Mouse (Mus musculus) T-helper 1 cell (primary cell): ENCODE measurements around the gene Rabgef1.
"Not testable (repeated sequence)": the region's sequence is repeated elsewhere in the genome, so short reads cannot be mapped to it uniquely, and the experiment has no call there.

Experiments
- in situ Hi-C: fragments of 300-600 bp; cut with MboI, MseI; formaldehyde crosslinking; loops from one replicate; pipeline ENCODE4 v1.15.1; 2025; ENCODE audit warnings: high pct_unique_total_duplicates

Rabgef1 gene

GRCm38 (mm10) chr5:130207299-130207698 lies 35.7 kb downstream of the Rabgef1 start:
- in situ Hi-C loops: no loop called here

DNA sequence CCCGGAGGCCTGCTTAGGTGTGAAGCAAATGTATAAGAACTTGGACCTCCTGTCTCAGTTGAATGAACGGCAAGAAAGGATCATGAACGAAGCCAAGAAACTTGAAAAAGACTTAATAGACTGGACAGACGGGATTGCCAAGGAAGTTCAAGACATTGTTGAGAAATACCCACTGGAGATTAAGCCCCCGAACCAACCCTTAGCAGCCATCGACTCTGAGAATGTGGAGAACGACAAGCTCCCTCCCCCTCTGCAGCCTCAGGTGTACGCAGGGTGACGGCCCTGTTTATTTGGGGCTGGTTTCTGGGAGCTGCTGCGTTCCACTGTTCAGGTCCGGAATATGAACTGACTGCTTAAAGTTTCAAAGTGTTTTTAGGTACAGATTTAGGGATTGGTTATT lies 41.4 kb downstream of the Rabgef1 start:
- in situ Hi-C loops: no loop called here

- in situ Hi-C loops: no loop called here
Observed at GRCm38 (mm10) chr5:130216781-130217180, 45.2 kb downstream of the Rabgef1 start, which contains the start of gene Tmem248. TSS of gene Tmem248 (plus strand) at chr5:130217081.

GRCm38 (mm10) chr5:130217406-130217805 lies 45.8 kb downstream of the Rabgef1 start:
- in situ Hi-C loops: no loop called here

DNA sequence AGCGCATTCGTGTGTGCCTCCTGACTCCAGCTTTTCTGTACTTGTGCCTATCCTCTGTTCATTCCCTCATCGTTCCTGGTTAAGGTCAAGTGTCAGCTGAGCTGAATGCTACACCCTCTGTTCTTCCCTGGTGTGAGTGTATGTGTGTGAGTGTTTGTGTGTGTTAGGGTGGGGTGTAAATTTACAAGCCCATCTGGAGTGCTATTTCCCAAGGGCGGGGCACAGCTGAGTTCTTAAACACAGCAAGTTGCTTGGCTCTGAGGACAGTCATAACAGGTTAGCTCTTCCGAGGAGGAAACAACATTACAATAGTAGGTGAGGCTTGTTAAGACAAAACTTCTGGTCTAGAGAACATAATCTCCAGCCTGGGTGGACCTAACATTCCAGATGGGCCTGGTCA lies 46.7 kb downstream of the Rabgef1 start:
- in situ Hi-C loops: no loop called here

DNA sequence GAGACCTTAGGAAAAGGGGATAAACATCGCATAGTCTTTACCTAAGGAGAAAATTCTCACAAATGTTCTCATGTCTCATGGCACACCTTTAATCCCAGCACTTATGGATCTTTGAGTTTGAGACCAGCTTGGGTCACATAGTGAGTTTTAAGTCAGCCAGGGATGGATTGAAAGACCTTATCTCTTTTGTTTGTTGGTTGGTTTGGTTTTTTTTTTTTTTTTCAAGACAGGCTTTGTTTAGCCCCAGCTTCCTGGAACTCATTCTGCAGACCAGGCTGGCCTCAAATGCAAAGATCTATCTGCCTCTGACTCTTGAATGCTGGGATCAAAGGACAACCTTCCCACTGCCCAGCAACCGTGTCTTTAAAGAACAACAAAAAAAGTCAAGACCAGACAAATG lies 49.7 kb downstream of the Rabgef1 start:
- in situ Hi-C loops: no loop called here

GRCm38 (mm10) chr5:130221760-130222145 lies 50.2 kb downstream of the Rabgef1 start:
- in situ Hi-C loops: no loop called here

- in situ Hi-C loops: no loop called here
Observed at GRCm38 (mm10) chr5:130222146-130223004, 50.8 kb downstream of the Rabgef1 start.

DNA sequence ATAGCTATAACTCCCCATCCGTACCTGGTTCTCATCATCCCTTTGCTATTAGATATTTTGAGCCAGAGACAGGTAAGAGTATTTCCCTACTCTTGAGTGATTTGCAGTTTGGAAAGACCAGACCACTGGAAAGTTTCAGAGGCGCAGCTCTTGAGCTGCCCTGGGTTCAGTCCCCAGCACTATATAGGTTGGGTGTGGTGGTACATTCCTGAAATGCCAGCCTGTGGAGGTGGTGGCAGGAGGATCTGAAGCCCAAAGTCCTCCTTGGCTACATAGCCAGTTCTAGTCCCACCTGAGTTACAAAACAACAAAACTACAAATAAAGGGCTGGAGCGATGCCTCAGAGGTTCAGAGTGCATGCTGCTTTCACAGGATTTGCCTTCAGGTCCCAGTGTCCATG lies 55.2 kb downstream of the Rabgef1 start:
- in situ Hi-C loops: no loop called here

DNA sequence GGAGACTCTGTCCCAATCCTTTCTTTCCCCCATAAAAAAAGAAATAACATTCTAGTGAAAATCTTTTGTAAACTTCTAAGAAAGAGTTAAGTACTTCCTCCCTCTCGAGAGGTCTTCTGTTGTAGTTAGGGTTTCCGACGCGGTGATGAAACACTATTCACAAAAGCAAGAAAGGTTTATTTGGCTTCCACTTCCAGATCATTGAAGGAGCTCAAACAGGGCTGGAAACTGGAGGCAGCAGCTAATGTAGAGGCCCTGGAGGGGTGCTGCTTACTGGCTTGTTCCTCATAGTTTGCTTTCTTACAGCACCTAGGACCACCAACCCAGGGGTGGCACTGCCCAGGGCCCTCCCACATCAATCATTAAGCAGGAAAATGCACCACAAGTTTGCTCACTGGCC lies 56.5 kb downstream of the Rabgef1 start:
- in situ Hi-C loops: no loop called here

DNA sequence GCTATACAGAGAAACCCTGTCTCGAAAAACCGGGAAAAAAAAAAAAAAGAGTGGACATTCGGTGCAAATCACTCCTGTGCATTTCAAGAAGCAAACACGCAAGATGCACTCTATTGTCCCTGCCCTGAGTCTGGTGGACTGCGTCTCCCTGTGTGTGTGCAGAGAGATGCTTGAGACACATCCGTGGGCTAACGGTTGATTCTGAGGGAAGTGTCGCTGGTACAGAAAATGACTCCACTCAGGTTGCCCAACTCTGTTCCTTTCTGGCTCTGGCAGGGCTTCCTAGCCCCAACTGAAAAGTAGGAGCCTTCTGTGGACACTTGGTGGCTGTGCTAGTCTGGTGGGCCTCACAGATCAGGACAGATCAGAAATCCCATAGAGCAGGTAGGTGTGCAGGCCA lies 64.7 kb downstream of the Rabgef1 start:
- in situ Hi-C loops: no loop called here

GRCm38 (mm10) chr5:130239236-130239635 lies 67.6 kb downstream of the Rabgef1 start:
- in situ Hi-C loops: no loop called here

- in situ Hi-C loops: loop anchor here (10.0 kb wide), 1 partner anchor 455 kb away; the partner anchor contains the start of gene Psph
Observed at GRCm38 (mm10) chr5:130239856-130240255, 68.3 kb downstream of the Rabgef1 start.

DNA sequence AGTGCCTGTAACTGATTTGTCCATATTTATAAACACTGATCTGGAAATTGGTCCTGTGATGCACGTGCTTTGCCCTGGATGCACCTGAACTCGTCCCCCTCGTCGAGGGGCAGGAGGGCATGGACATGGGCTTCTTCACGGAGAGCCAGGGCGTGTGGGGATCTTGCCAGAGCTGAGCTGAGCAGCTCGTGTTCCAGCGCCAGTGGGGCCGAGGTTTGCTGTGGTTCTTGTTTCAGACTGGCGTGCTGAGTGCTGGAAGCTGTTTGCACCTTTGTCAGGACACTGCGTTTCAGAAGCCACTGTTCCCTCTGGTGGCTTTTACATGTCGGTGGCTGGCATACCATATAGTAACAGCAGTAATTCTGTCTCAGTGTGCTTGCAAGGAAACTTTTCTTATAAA lies 69.8 kb downstream of the Rabgef1 start:
- in situ Hi-C loops: loop anchor here (10.0 kb wide), 1 partner anchor 457 kb away; the partner anchor contains the start of gene Psph

DNA sequence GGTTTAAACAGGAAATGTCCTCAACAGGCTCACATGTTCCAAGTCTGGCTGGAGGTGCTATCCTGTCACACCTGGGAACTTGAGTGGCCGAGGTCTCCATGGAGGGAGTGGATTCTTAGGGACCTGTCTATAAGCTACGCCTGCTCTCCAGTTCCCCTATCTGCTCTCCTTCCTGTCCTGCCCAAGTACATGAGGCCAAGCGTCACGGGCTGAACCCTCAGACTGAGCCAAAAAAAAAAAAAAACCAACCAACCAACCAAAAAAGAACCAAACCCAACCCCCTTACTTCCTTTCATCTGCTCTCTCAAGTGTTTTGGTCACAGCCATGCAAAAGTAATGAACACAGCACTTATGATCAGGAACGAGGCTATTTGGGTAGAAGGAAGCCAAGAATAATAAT lies 76.2 kb downstream of the Rabgef1 start:
- in situ Hi-C loops: loop anchor here (10.0 kb wide), 1 partner anchor 463 kb away; the partner anchor contains the start of gene Psph

- in situ Hi-C loops: no loop called here
Observed at GRCm38 (mm10) chr5:130254164-130255016, 82.8 kb downstream of the Rabgef1 start.

DNA sequence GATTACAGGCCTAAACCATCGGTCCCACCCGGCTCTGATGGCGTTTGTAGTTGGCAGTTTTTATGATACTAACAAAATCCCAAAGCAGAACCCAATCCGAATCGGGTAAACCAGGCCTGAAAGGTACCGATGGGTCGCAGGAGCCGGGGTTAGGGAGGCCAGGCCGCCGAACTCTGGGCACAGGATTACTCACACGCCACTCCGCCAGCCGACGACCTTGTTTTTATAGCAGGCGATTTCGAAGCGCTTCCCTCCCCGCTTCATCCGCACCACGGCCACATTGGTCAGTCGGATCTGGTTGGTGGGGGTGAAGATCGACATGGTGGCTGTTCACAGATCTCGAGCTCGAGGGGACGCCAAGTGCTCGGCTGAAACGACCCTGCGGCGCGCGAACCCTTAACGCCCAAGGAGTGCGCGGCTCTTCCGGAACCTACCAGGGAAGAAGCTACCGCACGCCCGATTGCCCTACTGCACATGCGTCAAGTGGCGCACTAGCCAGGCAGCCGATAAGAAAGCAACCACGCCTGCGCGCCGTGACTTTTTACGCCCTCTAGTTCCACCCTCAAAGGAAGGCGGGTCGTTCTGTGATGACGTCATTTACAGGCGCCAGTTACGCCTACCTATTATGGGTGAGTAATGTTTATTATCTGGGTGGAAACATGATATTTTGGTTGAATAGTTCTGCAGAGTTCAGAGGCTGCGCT lies 83.6 kb downstream of the Rabgef1 start, which contains the start of the genes Sbds and Tyw1:
Sbds (minus strand) TSS at position 514 of the 704 bp plus-strand sequence.
Tyw1 (plus strand) TSS at position 603 of the 704 bp plus-strand sequence.
- in situ Hi-C loops: no loop called here

GRCm38 (mm10) chr5:130255799-130256525 lies 84.4 kb downstream of the Rabgef1 start:
- in situ Hi-C loops: not testable (repeated sequence)

DNA sequence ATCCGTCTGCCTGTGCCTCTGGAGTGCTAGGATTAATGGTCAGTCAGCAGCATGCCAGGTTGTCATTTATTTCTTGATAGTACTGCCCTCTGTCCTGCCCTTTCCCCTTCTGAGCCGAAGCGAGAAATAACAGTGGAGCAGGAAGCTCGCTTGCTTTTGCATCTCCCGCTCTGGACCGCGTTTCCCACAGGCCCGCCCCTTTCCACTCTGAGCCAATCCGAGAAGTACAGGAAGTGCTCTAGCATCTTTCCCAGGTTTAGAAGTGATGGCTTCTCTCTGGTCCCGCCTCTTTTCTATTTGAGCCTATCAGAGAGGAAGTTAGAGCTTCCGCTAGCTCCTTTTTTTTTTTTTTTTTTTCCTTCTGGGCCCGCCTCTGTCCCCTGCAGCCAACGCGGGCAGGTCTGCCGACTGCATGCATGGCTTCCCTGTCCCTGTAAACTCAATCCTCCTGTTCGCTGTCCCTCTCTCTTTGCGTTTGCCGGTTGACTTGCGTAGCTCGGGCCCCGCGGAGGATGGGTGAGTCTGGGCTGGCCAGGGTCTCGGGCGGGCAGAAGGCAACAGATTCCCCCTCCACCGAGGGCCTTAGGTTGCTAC lies 85.2 kb downstream of the Rabgef1 start:
- in situ Hi-C loops: no loop called here

- in situ Hi-C loops: no loop called here
Observed at GRCm38 (mm10) chr5:130257303-130257702, 85.7 kb downstream of the Rabgef1 start.
